Mouse (Mus musculus) c-Kit-positive CD71-negative TER-119-negative erythroid progenitor cells, embryonic 14.5 days (primary cell): Measurements from ENCODE around the gene Prkcb.

ENCODE experiments used
- DNase-seq: peaks from one replicate; pipeline ENCODE4 v3.0.0-alpha.2; 2013; ENCODE audit warnings: low read depth

Prkcb gene

GRCm38 (mm10) chr7:122675207-122675606 lies 386.7 kb downstream of the Prkcb start:
- DNase-seq, result no peak
